Mouse (Mus musculus): Measurements from ENCODE around the gene Frmd8. TPM values are rescaled to one million over a fixed set of nuclear protein-coding genes. Genes with fewer than 3 reads are reported as not detected.

Gene Frmd8
- total RNA-seq, 4 experiments from 2014 or later: 12.1 to 19.9 (median 13.7) TPM

DNA sequence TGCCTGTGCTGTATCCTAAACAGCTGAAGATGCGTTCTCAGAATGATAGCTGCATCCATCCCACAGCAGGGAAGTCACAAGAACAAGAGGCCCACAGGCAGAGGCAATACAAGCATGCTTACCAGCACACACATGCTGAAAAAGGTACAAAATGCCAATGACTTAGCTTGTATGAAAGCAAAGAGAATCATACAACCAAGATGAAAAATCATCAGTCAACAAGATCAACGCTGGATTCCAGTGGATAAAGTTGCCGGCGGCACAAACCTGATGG lies 36.2 kb downstream of the Frmd8 start:
- no peak for DNase-seq (ENCODE audit: low spot score in 2 of 2)

DNA sequence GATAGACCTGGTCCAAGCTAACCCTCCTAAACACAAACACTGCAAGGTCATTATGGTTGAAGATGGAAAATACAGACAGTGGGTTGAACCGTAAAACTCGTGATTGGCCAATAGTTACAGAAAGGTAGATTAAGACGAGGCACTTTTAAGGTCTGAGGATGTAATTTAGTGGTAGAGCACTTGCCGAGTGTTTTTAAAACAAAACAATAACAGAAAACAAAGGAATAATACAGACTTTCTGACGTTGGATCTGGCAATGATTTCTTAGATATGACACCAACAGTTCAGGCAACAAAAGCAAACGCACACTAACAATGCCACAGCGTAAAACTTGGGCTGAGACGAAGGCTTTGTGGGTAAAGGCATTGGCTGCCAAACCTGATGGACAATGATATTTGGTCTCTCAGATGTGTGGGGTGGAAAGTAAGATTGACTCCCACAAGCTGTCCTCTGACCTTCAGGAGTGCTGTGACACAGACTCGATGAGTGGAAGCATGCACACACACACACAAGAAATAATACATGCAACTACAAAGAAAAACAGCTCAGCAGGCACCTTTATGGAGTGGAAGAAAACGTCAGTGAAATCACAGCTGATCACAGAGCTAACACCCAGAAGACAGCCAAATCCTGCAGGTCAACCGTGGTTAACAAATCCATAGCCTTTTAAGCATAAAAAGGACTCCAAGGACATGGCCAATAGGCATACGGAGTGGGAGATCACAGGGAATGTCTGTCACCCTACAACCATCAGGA lies 36.8 kb downstream of the Frmd8 start:
- DNase-seq (ENCODE audit: low spot score in 2 of 2): no peak

DNA sequence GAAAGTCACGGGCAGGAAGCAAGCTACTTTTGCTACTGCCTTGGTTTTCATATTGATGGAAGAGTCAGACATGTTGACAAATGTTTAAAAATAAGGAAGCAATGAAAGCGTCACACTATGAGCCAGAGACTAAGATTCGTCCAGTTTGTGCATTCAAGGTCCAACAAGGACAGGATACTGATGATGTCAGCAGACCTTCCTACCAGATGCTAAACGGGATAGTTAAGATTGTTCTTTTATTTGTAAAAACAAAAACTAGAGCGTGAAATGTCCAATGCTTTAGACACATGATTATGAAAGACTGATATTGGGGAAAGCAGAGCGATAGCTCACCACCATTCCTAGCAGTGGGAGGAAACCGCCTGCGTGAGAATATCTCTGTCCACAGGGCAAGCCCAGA lies 37.5 kb downstream of the Frmd8 start:
- no peak for DNase-seq (ENCODE audit: low spot score in 2 of 2)

DNA sequence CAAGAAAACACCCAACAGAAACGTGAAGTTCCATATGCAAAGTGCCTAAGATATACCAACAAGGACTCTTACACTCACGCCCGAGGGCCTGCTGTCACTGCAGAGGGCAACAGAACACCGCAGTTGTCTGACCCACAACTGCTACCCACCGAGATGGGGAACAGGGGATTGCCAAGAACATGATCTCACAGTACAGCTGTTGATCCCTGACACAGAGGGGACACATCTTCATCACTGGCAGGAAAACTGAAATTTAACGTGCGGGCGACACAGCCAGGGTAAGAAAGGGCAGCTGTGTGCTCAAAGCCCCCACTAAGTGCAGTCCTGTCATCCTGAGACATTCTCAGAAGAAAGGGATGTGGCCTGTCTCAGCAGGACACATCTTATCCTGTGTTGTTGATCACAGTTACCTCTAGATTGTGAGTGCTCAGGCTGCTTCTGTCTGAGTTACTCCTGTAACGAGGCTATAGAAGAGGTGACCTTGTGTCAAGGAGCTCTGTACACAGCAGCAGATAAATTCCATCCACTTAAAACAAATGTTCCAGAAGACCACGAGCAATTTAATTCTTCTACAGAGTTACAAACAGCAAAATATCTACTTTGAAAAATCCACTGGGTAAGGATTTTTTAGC lies 38.0 kb downstream of the Frmd8 start:
- DNase-seq (ENCODE audit: low spot score in 2 of 2): no peak

DNA sequence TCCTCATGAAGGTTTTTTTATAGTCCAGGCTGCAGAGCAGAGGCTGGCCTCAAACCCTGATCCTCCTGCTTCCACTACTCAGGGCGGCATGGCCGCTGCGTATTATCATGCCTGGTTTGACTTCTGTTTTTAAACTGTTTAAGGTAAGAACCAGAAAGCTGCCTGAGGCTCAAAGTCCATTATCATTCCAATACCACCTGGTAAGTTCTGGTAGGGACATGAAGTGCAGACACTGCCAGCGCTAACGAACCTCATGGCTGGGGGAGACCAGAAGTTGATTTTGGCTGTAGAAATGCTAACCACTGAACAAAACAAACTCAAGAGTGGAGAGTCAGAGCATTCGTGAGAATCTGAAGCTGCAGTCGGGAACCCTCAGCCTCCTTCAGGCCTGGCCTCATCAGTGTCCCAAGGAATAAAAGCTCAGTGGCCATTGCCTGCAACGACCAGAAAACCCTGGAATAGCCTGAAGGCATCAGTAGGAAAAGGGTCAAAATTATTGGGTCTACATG lies 39.1 kb downstream of the Frmd8 start:
- no peak for DNase-seq (ENCODE audit: low spot score in 2 of 2)

DNA sequence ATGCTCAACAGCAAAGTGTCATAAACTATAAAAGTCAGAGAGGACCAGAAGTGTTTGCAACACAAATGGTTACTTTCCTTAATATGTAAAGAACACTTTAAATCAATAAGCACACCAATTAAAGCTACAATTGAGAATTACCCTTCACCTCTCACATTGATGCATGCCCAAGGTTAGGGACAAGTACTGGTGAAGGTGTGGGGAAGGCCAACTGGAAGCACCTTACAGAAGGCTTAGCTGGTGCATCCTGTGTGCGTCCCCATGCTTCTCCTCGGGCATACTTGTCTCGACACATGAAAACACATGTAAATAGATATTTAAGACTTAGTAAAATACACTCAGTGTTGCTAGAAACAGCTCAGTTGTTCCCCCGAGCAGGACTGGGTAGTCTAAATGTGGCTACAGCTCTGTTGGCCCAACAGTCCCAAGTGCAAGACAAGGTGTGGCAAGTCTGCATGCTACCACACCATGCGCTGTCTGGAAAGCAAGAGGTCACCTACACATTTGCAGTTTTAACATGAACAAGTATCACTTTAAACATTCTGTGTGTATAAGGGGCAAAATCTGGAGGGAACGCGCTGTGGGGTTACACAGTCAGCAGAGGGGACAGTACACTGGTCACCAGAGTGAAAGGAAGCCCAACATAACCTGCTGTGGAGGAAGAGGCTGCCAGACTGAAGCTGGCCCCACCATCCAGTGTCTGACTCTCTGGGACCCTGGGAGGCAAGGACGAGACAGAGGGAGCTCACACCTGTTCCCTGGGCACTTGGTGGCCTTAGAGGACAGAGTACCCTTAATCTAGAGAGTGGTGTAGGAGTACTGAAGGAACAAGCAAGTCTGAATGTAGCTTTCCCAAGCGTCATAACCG lies 39.8 kb downstream of the Frmd8 start:
- DNase-seq (ENCODE audit: low spot score in 2 of 2): no peak

DNA sequence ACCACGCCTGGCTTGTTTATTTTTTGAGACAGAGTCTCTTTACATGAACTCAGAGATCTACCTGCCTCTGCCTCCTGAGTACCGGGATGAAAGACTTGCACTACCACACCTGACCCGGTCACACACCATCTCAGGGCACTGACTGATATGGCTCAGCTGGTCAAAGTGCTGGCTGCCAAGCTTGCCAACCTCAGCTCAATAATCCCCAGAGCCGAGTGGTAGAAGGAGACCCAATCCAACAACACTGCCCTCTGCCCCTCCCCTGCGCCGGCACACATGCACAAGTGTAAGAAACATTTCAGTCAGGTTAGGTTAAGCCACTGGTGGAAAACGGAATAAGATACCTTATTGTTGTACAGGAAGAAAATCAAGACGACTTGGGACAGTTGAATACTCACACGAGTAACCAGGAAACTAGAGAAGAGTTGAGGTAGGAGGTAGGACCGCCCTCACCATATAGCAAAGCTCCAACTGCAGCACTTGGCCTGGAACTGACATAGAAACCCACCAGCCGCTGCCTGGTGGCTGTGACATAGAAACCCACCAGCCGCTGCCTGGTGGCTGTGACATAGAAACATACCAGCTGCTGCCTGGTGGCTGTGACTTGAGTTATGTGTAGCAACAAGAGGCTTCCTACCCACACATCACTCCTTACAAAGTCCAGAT lies 40.7 kb downstream of the Frmd8 start:
- DNase-seq (ENCODE audit: low spot score in 2 of 2): no peak

DNA sequence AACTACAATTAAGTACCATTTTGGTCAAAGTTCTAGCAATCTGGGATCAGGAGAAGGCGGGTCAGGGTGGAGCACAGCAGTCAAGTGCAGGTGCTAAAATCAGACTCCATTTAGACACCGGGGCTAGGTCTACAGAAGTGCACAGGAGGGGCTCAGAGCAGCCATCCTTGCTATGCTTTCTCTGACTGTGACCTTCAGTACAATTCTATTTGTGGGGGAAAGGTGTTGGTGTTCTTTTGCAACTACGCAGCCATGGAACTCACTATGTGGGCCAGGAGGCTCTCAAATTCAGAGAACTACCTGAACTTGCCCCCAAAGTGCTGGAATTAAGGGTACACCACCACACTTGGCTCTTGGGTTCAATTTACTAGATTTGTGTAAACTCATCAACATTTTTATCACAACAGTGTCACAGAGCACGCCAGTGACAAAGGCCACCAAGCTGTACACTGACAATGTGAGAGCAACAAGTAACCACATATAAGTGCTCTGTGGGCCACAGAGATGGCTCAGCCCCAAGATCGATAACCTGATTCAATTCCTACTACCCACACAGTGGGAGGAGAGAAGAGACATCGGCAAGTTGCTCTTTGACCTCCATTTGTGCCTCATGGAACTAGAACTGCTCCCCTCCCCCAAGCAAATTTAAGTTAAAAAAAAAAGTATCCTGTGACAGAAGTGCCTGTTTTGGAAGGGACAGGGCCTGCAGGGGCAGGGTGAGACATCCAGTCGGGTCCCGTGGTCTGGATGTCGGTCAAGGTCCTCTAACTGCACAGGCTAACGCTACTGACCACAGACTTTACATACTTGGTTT lies 41.6 kb downstream of the Frmd8 start:
- no peak for DNase-seq (ENCODE audit: low spot score in 2 of 2)

DNA sequence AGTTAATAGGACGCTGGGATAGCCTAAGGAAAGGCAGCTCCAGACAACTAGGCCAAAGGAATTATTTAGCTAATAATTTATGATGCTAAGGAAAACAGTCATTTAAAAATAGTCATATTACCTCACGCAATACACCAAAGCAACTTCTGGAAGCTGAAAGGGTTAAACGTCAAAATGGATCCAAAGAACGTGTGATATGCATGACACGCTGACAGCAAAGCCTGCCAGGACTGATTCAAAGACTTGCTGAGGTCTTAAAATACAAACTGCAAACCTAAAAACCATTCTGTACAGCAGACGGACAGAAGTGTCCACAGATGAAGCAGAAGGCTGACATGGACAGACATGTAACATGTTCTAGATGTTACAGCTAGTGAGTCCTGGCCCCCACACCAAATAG lies 42.7 kb downstream of the Frmd8 start:
- DNase-seq (ENCODE audit: low spot score in 2 of 2): no peak

DNA sequence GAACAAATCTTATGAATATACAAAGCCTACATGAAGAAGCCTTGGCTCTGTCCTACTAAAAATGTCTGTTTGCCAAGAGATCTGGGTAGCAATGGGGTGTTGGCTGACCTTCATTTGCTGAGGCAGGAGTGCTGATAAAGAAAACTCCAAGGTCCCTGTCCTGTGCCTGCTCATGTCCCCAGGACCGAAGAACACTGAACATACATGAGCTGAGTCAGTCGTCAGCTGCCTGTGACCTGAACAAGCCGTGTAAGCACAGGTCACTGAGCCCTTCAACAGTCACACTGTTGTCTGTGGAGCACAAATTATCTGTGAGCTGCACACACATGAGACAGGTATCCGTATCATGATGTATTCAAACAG lies 43.1 kb downstream of the Frmd8 start:
- no peak for DNase-seq (ENCODE audit: low spot score in 2 of 2)

DNA sequence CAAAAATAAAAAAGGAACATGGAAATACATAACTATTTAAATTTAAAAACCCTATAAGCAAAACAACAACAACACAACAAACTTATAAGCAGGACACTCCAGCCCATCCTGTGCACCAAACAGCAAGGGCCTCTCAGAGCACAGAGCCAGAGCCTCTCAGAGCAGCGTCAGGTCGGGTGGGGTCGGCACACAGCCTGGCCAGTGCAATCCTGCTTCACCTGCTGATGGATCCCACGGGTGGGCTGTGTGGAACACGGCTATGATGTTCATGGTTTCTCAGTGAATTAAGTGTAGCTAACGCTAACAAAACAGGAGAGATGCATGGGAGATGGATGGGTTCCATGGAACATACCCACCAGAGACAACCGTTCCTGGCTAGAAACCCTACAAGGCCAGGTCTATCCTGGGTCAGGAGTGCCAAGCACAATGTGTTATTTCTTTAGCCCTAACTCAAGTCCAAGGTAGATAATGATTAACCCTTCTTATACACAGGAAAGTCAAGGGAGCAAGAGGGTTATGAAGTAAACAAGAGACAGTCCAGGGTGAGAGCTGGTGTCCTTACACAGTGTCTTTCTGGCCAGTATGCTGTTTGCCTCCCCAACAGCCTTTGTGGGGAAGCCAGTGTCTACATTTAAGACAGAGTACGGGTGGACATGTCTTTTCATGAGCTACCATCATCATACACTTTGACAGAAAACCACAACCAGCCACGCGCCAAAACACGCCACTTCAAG lies 43.7 kb downstream of the Frmd8 start:
- DNase-seq (ENCODE audit: low spot score in 2 of 2): no peak

DNA sequence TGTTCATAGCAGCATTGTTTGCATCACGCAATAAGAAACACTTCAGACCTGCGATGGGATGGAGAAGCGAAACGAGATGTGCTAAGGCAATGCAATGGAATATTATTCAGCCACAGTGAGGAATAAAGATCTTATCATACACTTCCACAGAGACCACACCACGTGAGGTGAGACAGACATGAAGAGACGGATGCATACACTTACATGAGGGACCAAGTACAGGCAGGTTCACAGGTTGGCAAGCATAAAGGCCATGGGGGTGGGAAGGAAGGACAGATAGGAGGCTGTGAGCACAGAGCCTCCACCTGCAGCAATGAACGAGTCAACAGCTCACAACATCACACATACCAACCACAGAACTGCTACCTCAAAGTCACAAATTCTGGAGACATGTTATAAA lies 44.3 kb downstream of the Frmd8 start:
- no peak for DNase-seq (ENCODE audit: low spot score in 2 of 2)

DNA sequence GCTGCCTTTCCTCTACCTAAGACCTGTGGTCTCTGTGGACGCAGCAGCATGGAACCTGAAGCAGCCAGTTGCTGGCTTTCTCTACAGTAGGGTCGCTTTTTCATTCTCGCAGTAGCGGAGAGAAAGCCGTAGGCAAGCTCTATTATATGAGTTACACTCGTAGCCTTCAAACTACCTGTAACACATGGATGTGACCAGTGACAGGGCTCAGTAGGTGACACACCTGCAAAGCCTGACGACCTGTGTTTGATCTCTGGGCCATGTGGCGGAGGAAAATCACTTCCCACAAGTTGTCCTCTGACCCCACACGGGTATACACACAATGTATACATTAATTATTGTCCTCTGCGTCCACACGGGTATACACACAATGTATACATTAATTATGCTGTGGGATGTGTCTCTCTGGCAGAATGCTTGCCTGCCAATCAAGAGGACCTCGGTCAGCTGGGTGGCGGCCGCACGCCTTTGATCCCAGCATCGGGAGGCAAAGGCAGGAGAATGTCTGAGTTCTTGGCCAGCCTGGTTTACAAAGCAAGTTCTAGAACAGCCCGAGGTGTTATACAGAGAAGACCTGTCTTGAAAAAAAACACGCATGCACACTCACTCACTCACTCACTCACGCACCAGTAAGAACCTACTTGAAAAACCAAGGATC lies 45.0 kb downstream of the Frmd8 start:
- no peak for DNase-seq (ENCODE audit: low spot score in 2 of 2)

DNA sequence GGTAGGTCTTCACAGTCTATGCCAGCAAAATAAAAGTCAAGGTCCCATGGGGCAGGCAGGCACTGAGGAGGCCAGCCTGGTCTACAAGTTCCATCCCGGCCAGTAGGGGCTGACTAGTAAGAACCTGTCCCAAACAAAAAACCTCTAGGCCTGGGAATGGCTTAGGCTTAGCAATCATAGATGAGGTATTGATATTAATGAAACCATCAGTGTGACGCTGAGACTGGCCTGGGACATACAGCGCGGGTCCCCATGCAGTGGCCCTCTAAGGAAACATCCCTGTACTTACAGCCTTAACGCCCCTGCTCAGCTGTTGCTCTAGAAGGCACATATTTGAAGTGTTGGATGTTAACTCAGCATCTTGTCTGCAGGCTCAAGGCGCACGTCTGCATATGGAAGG lies 46.2 kb downstream of the Frmd8 start:
- DNase-seq (ENCODE audit: low spot score in 2 of 2): no peak

DNA sequence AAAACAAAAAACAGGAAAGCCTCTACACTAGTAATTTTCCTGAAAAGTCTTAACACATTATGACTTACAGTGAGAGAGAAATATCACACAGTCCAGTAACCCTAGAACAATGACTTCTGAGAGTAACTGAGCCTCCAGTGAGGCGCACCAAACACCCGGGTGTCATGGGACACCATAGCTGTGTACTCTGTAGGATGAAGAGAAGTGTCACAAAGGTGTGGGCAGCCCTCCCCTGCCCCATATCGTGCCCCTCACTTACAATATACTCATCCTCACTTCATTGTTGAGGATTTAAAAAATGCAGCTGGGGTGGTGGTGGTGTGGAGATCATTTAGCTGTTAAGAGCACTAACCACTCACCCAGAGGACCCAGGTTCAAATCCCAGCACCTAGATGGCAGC lies 46.9 kb downstream of the Frmd8 start:
- DNase-seq (ENCODE audit: low spot score in 2 of 2): no peak

DNA sequence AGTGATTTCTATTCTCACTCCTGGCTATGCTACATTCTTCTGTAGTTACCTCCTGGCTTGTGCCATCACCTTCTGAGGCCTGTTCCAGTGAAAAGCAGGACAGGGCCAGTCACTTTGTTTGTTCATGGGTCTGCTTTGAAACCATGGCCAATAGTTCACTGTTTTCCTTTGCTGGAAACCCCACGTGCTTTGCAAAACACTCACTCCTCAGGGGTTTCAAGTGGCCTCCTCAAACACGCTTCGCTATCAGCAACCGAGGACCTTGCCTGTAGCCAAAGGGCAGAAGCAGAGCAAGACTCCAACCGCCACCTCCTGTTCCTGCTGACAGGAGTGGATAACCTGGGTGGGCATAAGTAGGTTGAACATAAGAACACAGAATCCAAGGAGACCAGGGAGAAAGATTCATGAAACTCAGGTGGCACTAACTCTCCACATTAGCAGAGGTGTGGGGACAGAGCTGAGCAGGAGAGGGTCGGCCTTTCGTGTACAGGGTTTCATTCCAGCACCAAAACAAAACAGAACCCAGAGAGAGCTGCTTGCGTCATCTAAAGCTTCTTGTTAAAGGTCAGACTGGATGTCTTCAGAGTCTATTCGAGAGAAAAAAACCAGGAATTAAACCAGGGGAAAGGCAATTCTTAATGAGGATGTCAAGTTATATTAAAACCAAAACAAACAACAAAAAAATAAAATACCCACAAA lies 47.5 kb downstream of the Frmd8 start:
- no peak for DNase-seq (ENCODE audit: low spot score in 2 of 2)

DNA sequence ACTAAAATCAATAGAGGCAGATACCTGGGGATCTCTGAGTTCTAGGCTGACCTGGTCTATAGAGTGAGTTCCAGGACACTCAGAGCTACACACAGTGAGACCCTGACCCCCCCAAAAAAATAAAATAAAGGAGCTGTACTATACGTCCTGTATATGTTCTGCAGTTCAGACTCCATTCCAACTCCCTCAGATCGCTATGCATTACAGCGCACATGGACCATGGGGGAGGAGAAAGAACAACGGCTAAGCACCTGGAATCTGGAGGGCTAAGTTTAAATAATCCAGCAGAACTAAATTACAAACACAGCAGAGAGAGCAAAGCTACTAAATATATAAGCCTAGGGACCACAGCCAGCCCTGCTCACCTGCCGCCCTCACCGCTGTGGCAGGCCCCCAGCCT lies 48.0 kb downstream of the Frmd8 start:
- no peak for DNase-seq (ENCODE audit: low spot score in 2 of 2)

DNA sequence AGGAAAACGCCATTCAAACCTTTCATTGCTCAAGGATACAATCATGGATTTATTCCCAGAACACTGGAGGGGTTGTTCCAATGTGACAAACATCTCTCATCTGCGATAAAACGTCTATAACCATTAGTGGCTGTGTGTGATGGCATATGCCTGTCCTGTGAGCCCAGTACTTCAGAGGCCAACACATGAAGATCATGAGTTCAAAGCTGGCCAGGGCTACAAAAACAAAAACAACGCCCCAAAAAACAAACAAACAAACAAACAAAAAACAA lies 48.4 kb downstream of the Frmd8 start:
- DNase-seq (ENCODE audit: low spot score in 2 of 2): no peak

DNA sequence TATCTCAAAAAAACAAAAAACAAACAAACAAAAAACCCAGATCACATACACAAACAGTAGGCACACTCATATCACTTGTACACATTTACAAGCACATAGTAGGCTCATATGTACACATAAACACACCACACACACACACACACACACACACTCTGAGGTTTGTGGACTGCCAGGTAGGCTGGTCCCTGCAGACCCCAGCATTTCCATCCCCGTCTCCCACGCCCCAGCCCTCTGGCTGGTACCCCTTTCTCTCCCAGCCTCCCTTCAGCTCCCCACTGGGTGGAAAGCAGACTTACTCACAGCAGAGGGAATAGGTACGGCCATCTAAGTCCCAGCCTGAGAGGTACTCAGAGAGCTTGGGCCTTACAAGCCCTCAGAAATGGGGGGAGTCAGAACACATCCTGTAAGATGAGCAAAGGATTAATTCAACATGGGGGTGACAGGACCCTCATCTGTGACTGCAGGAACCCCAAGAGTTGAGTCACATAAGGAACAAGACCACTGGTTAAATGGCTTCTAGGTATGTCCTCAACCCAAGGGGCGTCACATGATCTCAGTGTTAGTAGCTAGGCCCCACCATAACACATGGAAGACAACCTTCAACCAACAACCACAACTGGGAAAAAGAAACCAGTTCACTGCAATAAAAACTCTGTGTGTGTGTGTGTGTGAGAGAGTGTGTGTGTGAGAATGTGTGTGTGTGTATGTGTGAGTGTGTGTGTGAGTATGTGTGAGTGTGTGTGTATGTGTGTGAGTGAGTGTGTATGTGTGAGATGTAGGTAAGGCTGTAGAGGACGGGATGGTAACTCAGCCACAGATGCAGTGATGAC lies 49.0 kb downstream of the Frmd8 start:
- no peak for DNase-seq (ENCODE audit: low spot score in 2 of 2)
